Mouse (Mus musculus) gastrocnemius, postnatal 25 days (tissue): ENCODE data around the gene Myo1a. TPM values are rescaled to one million over a fixed set of nuclear protein-coding genes. Genes with fewer than 3 reads are reported as not detected.

Experiments used
- DNase-seq: peaks from one replicate; pipeline ENCODE4 v3.0.0; 2022
- total RNA-seq, 2 experiments: library from RNA; stranded (reverse); gene quantifications; 1 replicate in 1 of 2; 2 replicates in 1 of 2; pipeline ENCODE4 v1.2.3; 2021

Gene Myo1a
- total RNA-seq, 2 experiments from 2014 or later, result 0.10 to 0.21 TPM

GRCm38 (mm10) chr10:127674794-127675522 is 30.0 kb upstream of the Myo1a start:
- peak; percentile 84 for DNase-seq

- no peak for DNase-seq
Measured at GRCm38 (mm10) chr10:127675859-127676398, 29.0 kb upstream of the Myo1a start.

- DNase-seq, result peak; percentile 97
Measured at GRCm38 (mm10) chr10:127676691-127677548, 28.1 kb upstream of the Myo1a start.

- peak; percentile 45 for DNase-seq
Measured at GRCm38 (mm10) chr10:127677591-127678336, 27.2 kb upstream of the Myo1a start.

- no peak for DNase-seq
Measured at GRCm38 (mm10) chr10:127679208-127679607, 25.8 kb upstream of the Myo1a start.

GRCm38 (mm10) chr10:127679881-127680280 is 25.1 kb upstream of the Myo1a start:
- DNase-seq, result no peak

GRCm38 (mm10) chr10:127682886-127683285 is 22.1 kb upstream of the Myo1a start:
- no peak for DNase-seq

GRCm38 (mm10) chr10:127691053-127691452 is 13.9 kb upstream of the Myo1a start:
- DNase-seq, result no peak

GRCm38 (mm10) chr10:127694636-127695035 is 10.3 kb upstream of the Myo1a start:
- no peak for DNase-seq

- DNase-seq, result no peak
Measured at GRCm38 (mm10) chr10:127695775-127696174, 9.2 kb upstream of the Myo1a start.

GRCm38 (mm10) chr10:127698966-127699365 is 6.0 kb upstream of the Myo1a start:
- no peak for DNase-seq

GRCm38 (mm10) chr10:127703299-127703698 is 1.7 kb upstream of the Myo1a start:
- DNase-seq, result no peak

GRCm38 (mm10) chr10:127704293-127704692 is 677 bp upstream of the Myo1a start:
- DNase-seq, result no peak

GRCm38 (mm10) chr10:127705783-127706182 is 813 bp downstream of the Myo1a start:
- no peak for DNase-seq

GRCm38 (mm10) chr10:127707721-127708120 is 2.8 kb downstream of the Myo1a start:
- no peak for DNase-seq

GRCm38 (mm10) chr10:127708850-127709370 is 3.9 kb downstream of the Myo1a start:
- DNase-seq, result no peak

GRCm38 (mm10) chr10:127710331-127710730 is 5.4 kb downstream of the Myo1a start:
- DNase-seq, result no peak

GRCm38 (mm10) chr10:127712736-127713135 is 7.8 kb downstream of the Myo1a start:
- no peak for DNase-seq

- DNase-seq, result no peak
Measured at GRCm38 (mm10) chr10:127721671-127722418, 16.9 kb downstream of the Myo1a start.

- DNase-seq, result no peak
Measured at GRCm38 (mm10) chr10:127724178-127724577, 19.2 kb downstream of the Myo1a start, which contains the start of gene Tac2. Gene Tac2, plus strand, starts transcription at chr10:127724478.

- no peak for DNase-seq
Measured at GRCm38 (mm10) chr10:127725136-127725535, 20.2 kb downstream of the Myo1a start.
